Mouse (Mus musculus) CH12.LX (cell line): ENCODE data around the gene Axdnd1. TPM values are rescaled to one million over a fixed set of nuclear protein-coding genes. Genes with fewer than 3 reads are reported as not detected.

ENCODE experiments used
- DNase-seq: peaks from one replicate; pipeline ENCODE4 v3.0.0-alpha.2; 2013; ENCODE audit errors: extremely low read depth
- H3K27ac ChIP-seq: 2 replicates; pipeline ENCODE4 v1.5.1; 2012; ENCODE audit warnings: low read depth, mild to moderate bottlenecking, control low read depth, moderate library complexity; ENCODE audit not compliant: insufficient read depth
- H3K27me3 ChIP-seq: replicated peaks from 2 replicates; pipeline ENCODE3; 2012; ENCODE audit warnings: inconsistent platforms
- H3K36me3 ChIP-seq, 2 experiments: replicated peaks in 1 of 2; 2 replicates each; pipeline versions ENCODE3 to v1.6.1; 2012; ENCODE audit warnings: inconsistent platforms in 1 of 2, low read length in 1 of 2, mild to moderate bottlenecking in 1 of 2, mixed read lengths in 1 of 2, moderate library complexity in 1 of 2; ENCODE audit not compliant: control insufficient read depth in 1 of 2, insufficient read depth in 1 of 2
- H3K4me1 ChIP-seq, 2 experiments: 2 replicates each; pipeline ENCODE4 v1.6.1; 2012; ENCODE audit warnings: inconsistent platforms in 1 of 2, moderate library complexity in 1 of 2; ENCODE audit not compliant: insufficient read depth in 2 of 2, control insufficient read depth in 1 of 2
- H3K4me2 ChIP-seq: 2 replicates; pipeline ENCODE4 v1.6.1; 2012; ENCODE audit warnings: low read depth, mild to moderate bottlenecking, control low read depth; ENCODE audit not compliant: poor library complexity, insufficient read depth, severe bottlenecking
- H3K4me3 ChIP-seq, 3 experiments: fragments of 150-350 bp in 1 of 3; sonication (generic) in 1 of 3; replicated peaks in 1 of 3; 2 replicates each; pipeline versions ENCODE3 to v1.5.1; 2011 to 2012; ENCODE audit warnings: low read depth in 2 of 3, low read length in 2 of 3, mild to moderate bottlenecking in 2 of 3, moderate library complexity in 2 of 3, control low read depth in 1 of 3, improper control_type of control experiment in 1 of 3, inconsistent platforms in 1 of 3, mixed read lengths in 1 of 3; ENCODE audit not compliant: poor library complexity in 1 of 3
- H3K79me2 ChIP-seq: replicated peaks from 2 replicates; pipeline ENCODE4 v1.6.1; 2012; ENCODE audit warnings: mild to moderate bottlenecking, moderate library complexity; ENCODE audit not compliant: control insufficient read depth, poor library complexity, insufficient read depth, severe bottlenecking; ENCODE audit errors: extremely low read depth
- H3K9ac ChIP-seq: 2 replicates; pipeline ENCODE4 v1.6.1; 2012; ENCODE audit warnings: low read depth, mild to moderate bottlenecking, control low read depth, moderate library complexity; ENCODE audit not compliant: insufficient read depth
- H3K9me3 ChIP-seq: replicated peaks from 2 replicates; pipeline ENCODE3; 2012; ENCODE audit warnings: low read length, inconsistent platforms, mixed read lengths
- BHLHE40 ChIP-seq: IDR thresholded peaks from 2 replicates; pipeline ENCODE4 v1.6.1; 2011; ENCODE audit warnings: mild to moderate bottlenecking, low read depth, low read length, improper control_type of control experiment
- CHD1 ChIP-seq: IDR thresholded peaks from 2 replicates; pipeline ENCODE4 v1.6.1; 2012; ENCODE audit warnings: low read depth, low read length, improper control_type of control experiment, inconsistent platforms
- CTCF ChIP-seq, 2 experiments: IDR thresholded peaks in 1 of 2; conservative IDR thresholded peaks in 1 of 2; 2 replicates each; pipeline ENCODE4 v1.5.1; 2011 to 2012; ENCODE audit warnings: low read depth in 2 of 2, low read length in 2 of 2, improper control_type of control experiment in 1 of 2, inconsistent platforms in 1 of 2, mild to moderate bottlenecking in 1 of 2, moderate library complexity in 1 of 2
- ELF1 ChIP-seq: IDR thresholded peaks from 2 replicates; pipeline ENCODE4 v1.6.1; 2014; ENCODE audit warnings: low read depth, mild to moderate bottlenecking, inconsistent platforms, low read length, improper control_type of control experiment
- HCFC1 ChIP-seq: IDR thresholded peaks from 2 replicates; pipeline ENCODE4 v1.6.1; 2012; ENCODE audit warnings: low read depth, mild to moderate bottlenecking, inconsistent platforms, low read length, improper control_type of control experiment
- IRF4 ChIP-seq: IDR thresholded peaks from 2 replicates; pipeline ENCODE4 v1.6.1; 2014; ENCODE audit warnings: low read depth, mild to moderate bottlenecking, inconsistent platforms, low read length, improper control_type of control experiment
- JUND ChIP-seq: conservative IDR thresholded peaks from 2 replicates; pipeline ENCODE4 v1.6.1; 2011; ENCODE audit warnings: low read depth, low read length, improper control_type of control experiment
- KAT2A ChIP-seq: IDR thresholded peaks from 2 replicates; pipeline ENCODE4 v1.6.1; 2012; ENCODE audit warnings: low read length, improper control_type of control experiment, inconsistent platforms; ENCODE audit not compliant: insufficient replicate concordance
- MAFK ChIP-seq: IDR thresholded peaks from 2 replicates; pipeline ENCODE4 v1.6.1; 2011; ENCODE audit warnings: low read length, improper control_type of control experiment; ENCODE audit not compliant: insufficient replicate concordance
- MAX ChIP-seq: IDR thresholded peaks from 2 replicates; pipeline ENCODE4 v1.6.1; 2011; ENCODE audit warnings: low read length, improper control_type of control experiment
- MAZ ChIP-seq: IDR thresholded peaks from 2 replicates; pipeline ENCODE4 v1.6.1; 2012; ENCODE audit warnings: low read depth, mild to moderate bottlenecking, inconsistent platforms, low read length, improper control_type of control experiment, moderate library complexity
- MYC ChIP-seq: IDR thresholded peaks from 2 replicates; pipeline ENCODE4 v1.6.1; 2011; ENCODE audit warnings: low read depth, mild to moderate bottlenecking, improper control_type of control experiment, low read length
- NELFE ChIP-seq: IDR thresholded peaks from 2 replicates; pipeline ENCODE4 v1.6.1; 2011; ENCODE audit warnings: low read depth, low read length, improper control_type of control experiment
- NRF1 ChIP-seq: IDR thresholded peaks from 2 replicates; pipeline ENCODE4 v1.6.1; 2014; ENCODE audit warnings: low read depth, mild to moderate bottlenecking, inconsistent platforms, low read length, improper control_type of control experiment, moderate library complexity
- POLR2AphosphoS2 ChIP-seq: IDR thresholded peaks from 2 replicates; pipeline ENCODE4 v1.6.1; 2011; ENCODE audit warnings: low read depth, low read length, improper control_type of control experiment
- RAD21 ChIP-seq: IDR thresholded peaks from 2 replicates; pipeline ENCODE4 v1.6.1; 2011; ENCODE audit warnings: low read depth, mild to moderate bottlenecking, low read length, improper control_type of control experiment, moderate library complexity
- SMC3 ChIP-seq: IDR thresholded peaks from 2 replicates; pipeline ENCODE4 v1.6.1; 2011; ENCODE audit warnings: low read depth, low read length, improper control_type of control experiment
- TBP ChIP-seq: conservative IDR thresholded peaks from 2 replicates; pipeline ENCODE4 v1.6.1; 2011; ENCODE audit warnings: low read depth, low read length, improper control_type of control experiment
- USF1 ChIP-seq: IDR thresholded peaks from 2 replicates; pipeline ENCODE4 v1.6.1; 2014; ENCODE audit warnings: low read depth, mild to moderate bottlenecking, inconsistent platforms, low read length, improper control_type of control experiment
- ZC3H11A ChIP-seq: IDR thresholded peaks from 2 replicates; pipeline ENCODE4 v1.6.1; 2012; ENCODE audit warnings: low read depth, mild to moderate bottlenecking, inconsistent platforms, low read length, improper control_type of control experiment
- ZNF384 ChIP-seq: IDR thresholded peaks from 2 replicates; pipeline ENCODE4 v1.6.1; 2012; ENCODE audit warnings: low read depth, low read length, improper control_type of control experiment, inconsistent platforms
- dilution Hi-C: fragments of 300-500 bp; cut with MboI; formaldehyde crosslinking; loops from 2 replicates; pipeline ENCODE4 v1.14.3; 2020; ENCODE audit warnings: low sequenced_read_pairs; ENCODE audit not compliant: extremely low pct_unique_long_range_greater_than_20kb, extremely low pct_ligation_motif_present
- in situ Hi-C: fragments of 300-500 bp; cut with MboI; formaldehyde crosslinking; loops from 3 replicates; pipeline ENCODE4 v1.14.3; 2019; ENCODE audit warnings: low sequenced_read_pairs, low pct_ligation_motif_present, low pct_unique_long_range_greater_than_20kb, mixed read lengths
- polyA plus RNA-seq: library from polyadenylated mRNA; unstranded; fragments of >175 nt; gene quantifications from 2 replicates; pipeline ENCODE4 v1.2.1, GENCODE M21; 2012; ENCODE audit warnings: low read depth; ENCODE audit not compliant: insufficient read length
- total RNA-seq, 2 experiments: library from RNA; depleted of rRNA; stranded (reverse); fragments of 300-350 nt in 1 of 2; fragments of >200 nt in 1 of 2; gene quantifications; 2 replicates each; pipeline ENCODE4 v1.2.3; 2012 to 2014

The Axdnd1 gene
- total and polyA plus RNA-seq, 3 experiments, result not detected

GRCm38 (mm10) chr1:156422856-156423255, 1.9 kb upstream of the Axdnd1 start:
- Histone ChIP-seq H3K4me1 (peaks cover 5% of the 10 kb centered on the region in 2 experiments), H3K27ac (no peak overlapping the region), H3K4me2 (no peak overlapping the region), H3K27me3 (no peaks in the 10 kb centered on the region)
- DNase-seq, result no peak
- TF ChIP-seq POLR2AphosphoS2 (no peak), NRF1 (no peak), MAFK (no peak), HCFC1 (no peak), KAT2A (no peak), CHD1 (no peak), JUND (no peak), ELF1 (no peak), BHLHE40 (no peak), MYC (no peak), TBP (no peak), MAX (no peak), IRF4 (no peak)
- TF ChIP-seq, all 38 proteins: peak for 0
- dilution Hi-C loops (no loop called here), in situ Hi-C loops (loop anchor here (25.0 kb wide), 1 partner anchor 214 kb away; no protein-coding TSS in a partner anchor)
- Histone ChIP-seq H3K4me3 (no peak overlapping the region), H3K9me3 (no peaks in the 10 kb centered on the region), H3K79me2 (no peaks in the 10 kb centered on the region), H3K9ac (no peak overlapping the region), H3K36me3 (no peaks in the 10 kb centered on the region)

GRCm38 (mm10) chr1:156418170-156418569, 2.8 kb downstream of the Axdnd1 start:
- Histone ChIP-seq H3K79me2 (no peaks in the 10 kb centered on the region), H3K27me3 (no peaks in the 10 kb centered on the region), H3K27ac (no peak overlapping the region), H3K4me2 (no peak overlapping the region), H3K9me3 (peaks cover 1% of the 10 kb centered on the region), H3K9ac (no peak overlapping the region), H3K4me1 (peaks cover 5% of the 10 kb centered on the region in 2 experiments), H3K4me3 (no peak overlapping the region), H3K36me3 (no peaks in the 10 kb centered on the region)
- dilution Hi-C loops, result no loop called here
- TF ChIP-seq JUND (no peak; the same call in 1 of the 2 replicates), USF1 (no peak), MYC (peak; percentile 72; the same call in 1 of the 2 replicates), IRF4 (no peak), ZC3H11A (peak; percentile 40; the same call in 1 of the 2 replicates), ZNF384 (peak; percentile 62), CTCF (conservative IDR thresholded peaks at IDR 0.05 in 1 of 2, IDR thresholded peaks at IDR 0.05 in 1 of 2; ENCODE audit: low read depth in 2 of 2, low read length in 2 of 2) (peak in 1 of 2 experiments; percentile 82; a peak in 2 of 4 replicates), RAD21 (peak; percentile 84), NRF1 (0 out of 2 replicates have a peak, but pooled peaks have one; percentile 11), MAZ (no peak), BHLHE40 (0 out of 2 replicates have a peak, but pooled peaks have one; percentile 10), MAX (0 out of 2 replicates have a peak, but pooled peaks have one; percentile 38), SMC3 (peak; percentile 82), NELFE (0 out of 2 replicates have a peak, but pooled peaks have one; percentile 25)
- in situ Hi-C loops, result loop anchor here (25.0 kb wide), 1 partner anchor 219 kb away; no protein-coding TSS in a partner anchor
- peak; percentile 65 for DNase-seq
